Mouse (Mus musculus) lung, adult 2 months (tissue): ENCODE results near the gene Ptch2. TPM values are rescaled to one million over a fixed set of nuclear protein-coding genes. Genes with fewer than 3 reads are reported as not detected.
A peak's percentile ranks its signal among the peaks of the same experiment; 100 is the strongest.

Source experiments
- DNase-seq: peaks from one replicate; pipeline ENCODE4 v3.0.0; 2022
- H3K4me1 ChIP-seq: fragments of 200-500 bp; 2 replicates; pipeline ENCODE4 v1.6.1; 2011; ENCODE audit warnings: low read length; ENCODE audit not compliant: control insufficient read depth, insufficient read depth
- H3K4me3 ChIP-seq: fragments of 200-500 bp; replicated peaks from 2 replicates; pipeline ENCODE3; 2011; ENCODE audit warnings: low read depth, mild to moderate bottlenecking, control low read depth, low read length; ENCODE audit errors: extremely low read depth
- CTCF ChIP-seq: fragments of 200-500 bp; IDR thresholded peaks from 2 replicates; pipeline ENCODE4 v1.5.1; 2011; ENCODE audit warnings: mild to moderate bottlenecking, low read length, control low read depth; ENCODE audit not compliant: insufficient read depth
- POLR2A ChIP-seq: fragments of 200-500 bp; IDR thresholded peaks from 2 replicates; pipeline ENCODE4 v1.6.1; 2011; ENCODE audit warnings: low read depth, mild to moderate bottlenecking, control low read depth, low read length, borderline replicate concordance; ENCODE audit errors: extremely low read depth
- WGBS: fragments of 180-500 bp; shearing (Covaris S2); methylation state at CpG from one replicate; pipeline ENCODE4 v1.1.7; 2018; 5-methylcytosine and 5-hydroxymethylcytosine counted together
- polyA plus RNA-seq: library from polyadenylated mRNA; depleted of rRNA; stranded (reverse); fragments of >200 nt; gene quantifications from 2 replicates; pipeline ENCODE4 v1.2.3, GENCODE M21; 2012

Gene Ptch2
- polyA plus RNA-seq, 1 experiment: 8.8 TPM

GRCm38 (mm10) chr4:117098764-117099036, 2.8 kb downstream of the Ptch2 start:
- 73% methylated on average over 2 of the region's 2 CpGs for WGBS
- Histone ChIP-seq H3K4me1 (peaks cover 2% of the 10 kb centered on the region; the same call in 1 of the 2 replicates), H3K4me3 (no peak overlapping the region)
- TF ChIP-seq CTCF (no peak), POLR2A (no peak)
- DNase-seq: no peak

DNA sequence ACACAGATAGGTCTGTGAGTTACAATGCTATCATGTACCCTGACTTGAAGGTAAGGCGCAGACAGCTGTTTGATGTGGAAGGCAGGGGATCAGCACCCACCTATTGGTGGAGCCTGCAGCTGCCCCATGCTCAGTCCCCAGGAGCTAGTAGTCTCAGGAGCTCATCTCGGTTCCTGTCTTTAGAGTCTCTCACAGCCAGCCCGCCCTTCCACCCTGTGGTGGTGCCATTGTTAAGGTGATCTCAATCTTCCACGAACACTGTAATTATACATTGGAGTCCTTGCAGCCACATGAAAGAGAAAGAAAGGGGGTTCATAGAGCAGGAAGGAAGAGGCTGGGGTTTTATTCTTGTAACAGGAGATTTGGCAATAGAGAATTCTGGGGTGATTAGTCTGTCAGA, 4.2 kb downstream of the Ptch2 start:
- Histone ChIP-seq H3K4me1 (peaks cover 2% of the 10 kb centered on the region; the same call in 1 of the 2 replicates), H3K4me3 (no peak overlapping the region)
- no peak for TF ChIP-seq CTCF
- no peak for TF ChIP-seq POLR2A
- WGBS: 68% methylated on average over 4 of the region's 4 CpGs
- DNase-seq: no peak

- DNase-seq: no peak
- WGBS: 47% methylated on average over 7 of the region's 7 CpGs
- no peak for TF ChIP-seq POLR2A
- TF ChIP-seq CTCF: peak; percentile 32; the same call in 1 of the 2 replicates
- H3K4me3 ChIP-seq: no peak overlapping the region
- 0 out of 2 replicates have a peak, but pooled peaks cover 2% of the 10 kb centered on the region for H3K4me1 ChIP-seq
Observed at GRCm38 (mm10) chr4:117101218-117101617, 5.3 kb downstream of the Ptch2 start.

DNA sequence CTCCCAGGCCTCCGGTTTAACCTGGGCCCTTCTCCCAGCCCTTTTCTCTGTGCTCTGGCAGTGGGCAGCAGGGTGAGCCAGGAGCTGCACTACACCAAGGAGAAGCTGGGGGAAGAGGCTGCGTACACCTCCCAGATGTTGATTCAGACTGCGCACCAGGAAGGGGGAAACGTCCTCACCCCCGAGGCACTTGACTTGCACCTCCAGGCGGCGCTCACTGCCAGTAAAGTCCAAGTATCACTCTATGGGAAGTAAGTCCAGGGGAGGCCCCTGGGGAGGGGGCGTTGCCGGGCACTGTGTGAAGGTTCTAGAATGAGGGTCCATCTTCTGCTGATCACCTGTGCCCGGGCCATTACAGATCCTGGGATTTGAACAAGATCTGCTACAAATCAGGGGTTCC, 8.8 kb downstream of the Ptch2 start:
- no peak for DNase-seq
- WGBS: 73% methylated on average over 10 of the region's 10 CpGs
- TF ChIP-seq POLR2A: no peak
- no peak for TF ChIP-seq CTCF
- Histone ChIP-seq H3K4me1 (no peaks in the 10 kb centered on the region), H3K4me3 (no peak overlapping the region)

DNA sequence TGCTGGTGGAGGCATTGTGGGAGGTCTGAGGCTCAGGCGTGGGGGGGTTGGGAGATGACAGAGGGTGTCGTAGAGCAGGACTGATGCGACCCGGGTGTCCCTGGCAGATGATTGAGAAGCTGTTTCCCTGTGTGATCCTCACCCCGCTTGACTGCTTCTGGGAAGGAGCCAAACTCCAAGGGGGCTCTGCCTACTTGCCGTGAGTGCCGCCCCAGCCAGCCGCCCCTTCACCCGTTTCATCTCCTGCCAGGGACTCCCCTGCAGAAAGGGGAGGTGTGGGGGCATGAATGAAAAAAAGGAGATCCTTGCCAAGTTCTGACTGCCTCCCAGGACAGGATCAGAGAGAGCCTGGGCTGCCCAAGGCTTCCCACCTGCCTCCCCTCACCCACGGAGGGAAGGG, 9.3 kb downstream of the Ptch2 start:
- 67% methylated on average over 10 of the region's 10 CpGs for WGBS
- DNase-seq: no peak
- H3K4me3 ChIP-seq: no peak overlapping the region
- TF ChIP-seq CTCF (no peak), POLR2A (no peak)
- no peaks in the 10 kb centered on the region for H3K4me1 ChIP-seq

GRCm38 (mm10) chr4:117107813-117108523, 12.1 kb downstream of the Ptch2 start:
- DNase-seq: no peak
- Histone ChIP-seq H3K4me3 (no peak overlapping the region), H3K4me1 (no peaks in the 10 kb centered on the region)
- TF ChIP-seq CTCF (no peak), POLR2A (no peak)
- WGBS: 88% methylated on average over 18 of the region's 18 CpGs

DNA sequence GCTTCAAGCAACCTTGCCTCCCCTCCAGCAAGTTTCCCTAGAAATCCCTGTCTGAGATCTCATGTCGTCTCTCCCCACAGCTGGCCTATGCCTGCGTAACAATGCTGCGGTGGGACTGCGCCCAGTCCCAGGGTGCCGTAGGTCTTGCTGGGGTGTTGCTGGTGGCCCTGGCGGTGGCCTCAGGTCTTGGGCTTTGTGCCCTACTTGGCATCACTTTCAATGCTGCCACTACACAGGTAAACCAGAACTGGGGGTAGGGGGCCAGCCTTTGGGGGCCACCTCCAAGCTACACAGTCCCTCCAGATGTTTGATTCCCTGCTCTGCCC, 12.6 kb downstream of the Ptch2 start:
- no peak for DNase-seq
- 89% methylated on average over 6 of the region's 6 CpGs for WGBS
- Histone ChIP-seq H3K4me1 (no peaks in the 10 kb centered on the region), H3K4me3 (no peak overlapping the region)
- no peak for TF ChIP-seq CTCF
- no peak for TF ChIP-seq POLR2A

DNA sequence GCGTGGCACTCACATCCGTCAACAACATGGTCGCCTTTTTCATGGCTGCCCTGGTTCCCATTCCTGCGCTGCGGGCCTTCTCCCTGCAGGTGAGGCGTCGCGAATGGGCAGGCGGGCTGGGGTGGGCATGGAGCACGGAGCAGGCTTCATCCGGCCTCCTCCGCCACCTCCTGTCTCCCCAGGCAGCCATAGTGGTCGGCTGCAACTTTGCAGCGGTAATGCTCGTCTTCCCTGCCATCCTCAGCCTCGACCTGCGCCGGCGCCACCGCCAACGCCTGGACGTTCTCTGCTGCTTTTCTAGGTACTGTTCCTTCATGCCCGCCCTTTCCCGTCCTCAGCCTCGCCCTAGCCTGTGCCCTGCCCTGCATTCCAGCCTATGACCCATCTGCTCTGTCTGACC, 13.5 kb downstream of the Ptch2 start:
- Histone ChIP-seq H3K4me3 (no peak overlapping the region), H3K4me1 (no peaks in the 10 kb centered on the region)
- TF ChIP-seq POLR2A: no peak
- no peak for TF ChIP-seq CTCF
- DNase-seq: no peak
- 94% methylated on average over 25 of the region's 25 CpGs for WGBS

DNA sequence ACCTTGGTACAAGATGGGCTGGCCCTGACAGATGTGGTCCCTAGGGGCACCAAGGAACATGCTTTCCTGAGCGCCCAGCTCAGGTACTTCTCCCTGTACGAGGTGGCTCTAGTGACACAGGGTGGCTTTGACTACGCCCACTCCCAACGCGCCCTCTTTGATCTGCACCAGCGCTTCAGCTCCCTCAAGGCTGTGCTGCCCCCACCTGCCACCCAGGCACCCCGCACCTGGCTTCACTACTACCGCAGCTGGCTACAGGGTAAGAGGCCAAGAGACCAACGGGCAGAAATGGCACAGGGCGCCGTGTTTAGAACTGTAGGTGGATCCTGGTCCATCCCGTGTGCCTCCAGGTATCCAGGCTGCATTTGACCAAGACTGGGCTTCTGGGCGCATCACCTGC, 14.4 kb downstream of the Ptch2 start:
- no peak for DNase-seq
- H3K4me3 ChIP-seq: no peak overlapping the region
- WGBS: 90% methylated on average over 13 of the region's 13 CpGs
- TF ChIP-seq CTCF: no peak
- H3K4me1 ChIP-seq: no peaks in the 10 kb centered on the region

GRCm38 (mm10) chr4:117110985-117111384, 15.1 kb downstream of the Ptch2 start:
- 90% methylated on average over 11 of the region's 11 CpGs for WGBS
- TF ChIP-seq POLR2A: no peak
- TF ChIP-seq CTCF: no peak
- no peak for DNase-seq
- no peaks in the 10 kb centered on the region for H3K4me1 ChIP-seq
- H3K4me3 ChIP-seq: no peak overlapping the region

DNA sequence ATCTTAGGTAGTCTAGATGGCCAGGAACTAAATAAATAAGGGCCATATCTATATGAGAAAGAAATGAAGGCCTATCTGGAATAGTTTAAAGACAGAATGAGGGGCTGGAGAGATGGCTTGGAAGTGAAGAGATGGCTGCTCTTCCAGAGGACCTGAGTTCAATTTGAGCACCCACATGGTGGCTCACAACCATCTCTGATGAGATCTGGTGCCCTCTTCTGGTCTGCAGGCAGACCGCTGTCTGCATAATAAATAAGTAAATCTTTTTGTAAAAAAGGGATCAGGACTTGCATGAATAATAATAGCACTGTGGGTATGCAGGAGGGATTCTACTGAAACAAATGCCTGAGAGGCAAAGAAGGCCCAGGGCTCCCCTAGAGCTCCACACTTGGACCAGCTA, 17.4 kb downstream of the Ptch2 start:
- Histone ChIP-seq H3K4me3 (no peak overlapping the region), H3K4me1 (no peaks in the 10 kb centered on the region)
- DNase-seq: no peak
- 100% methylated on average over 1 of the region's 1 CpGs for WGBS
- TF ChIP-seq CTCF (0 out of 2 replicates have a peak, but pooled peaks have one; percentile 4), POLR2A (no peak)
